Mouse (Mus musculus): ENCODE measurements at regions not wholly inside any gene's neighbourhood (a gene's known extent, or its start where the extent isn't known, plus 50 kb on each side); places are given as distances from the start of the nearest gene placed in this dataset.
A peak's percentile ranks its signal among the peaks of the same experiment; 100 is the strongest.

- TF ChIP-seq CTCF (IDR thresholded peaks at IDR 0.05; ENCODE audit: insufficient read depth, low read depth, low read length) (no peak), POLR2A (IDR thresholded peaks at IDR 0.05; ENCODE audit: insufficient read depth, low read depth, low read length) (no peak)
- WGBS = 49% methylated on average over 11 of the region's 11 CpGs
- H3K4me1 ChIP-seq (ENCODE audit: control insufficient read depth, insufficient read depth, low read length) = peaks cover 7% of the 10 kb centered on the region
- H3K27ac ChIP-seq (ENCODE audit: insufficient read depth, low read depth, low read length) = no peak overlapping the region
- H3K4me3 ChIP-seq (ENCODE audit: insufficient read depth, low read depth, low read length) = no peak overlapping the region
These were observed 230.9 kb upstream of the Hes1 start for GRCm38 (mm10) chr16:29833298-29833697.

DNA sequence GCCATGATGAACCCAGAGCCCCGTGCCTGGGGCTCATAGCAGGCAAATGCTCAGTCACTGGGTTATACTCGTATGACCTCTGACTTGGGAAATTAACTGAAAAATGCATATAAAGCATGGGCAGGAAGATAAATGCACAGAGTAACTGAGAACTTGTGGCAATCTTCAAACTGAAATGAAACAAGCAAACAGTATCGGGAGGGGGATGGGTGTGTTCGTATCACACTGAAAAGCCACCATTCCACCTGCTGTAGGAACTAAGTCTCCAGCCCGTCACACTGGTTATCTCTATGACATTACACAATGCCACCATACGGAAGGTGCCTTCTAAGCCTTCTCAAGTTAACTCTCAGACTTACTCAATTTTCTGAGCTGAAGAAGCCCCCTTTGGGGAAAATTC lies 230.3 kb upstream of the Hes1 start:
- TF ChIP-seq POLR2A (IDR thresholded peaks at IDR 0.05; ENCODE audit: insufficient read depth, low read depth, low read length) = no peak
- TF ChIP-seq CTCF (IDR thresholded peaks at IDR 0.05; ENCODE audit: insufficient read depth, low read depth, low read length) = no peak
- Histone ChIP-seq H3K27ac (ENCODE audit: insufficient read depth, low read depth, low read length) (no peak overlapping the region), H3K4me3 (ENCODE audit: insufficient read depth, low read depth, low read length) (no peak overlapping the region), H3K4me1 (ENCODE audit: control insufficient read depth, insufficient read depth, low read length) (peaks cover 8% of the 10 kb centered on the region)
- 94% methylated on average over 6 of the region's 6 CpGs for WGBS

DNA sequence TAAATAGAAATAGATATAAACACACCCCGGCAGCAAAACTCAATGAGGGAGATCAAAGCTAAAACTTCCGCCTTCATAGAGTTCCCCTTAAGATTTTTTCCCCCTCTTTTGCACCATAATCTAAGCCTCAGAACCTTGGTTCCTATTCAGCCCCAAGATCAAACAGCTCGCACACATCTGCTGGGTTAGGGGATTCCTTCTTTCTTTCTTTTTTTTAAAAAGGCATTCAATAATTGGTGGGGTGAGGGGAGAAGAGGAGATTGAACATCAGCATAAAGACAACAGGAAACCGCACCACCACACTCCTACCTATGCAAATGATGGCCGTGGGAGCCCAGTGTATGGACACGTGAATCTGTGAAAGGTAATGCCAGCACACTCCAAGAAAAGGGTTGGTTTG lies 229.5 kb upstream of the Hes1 start:
- no peak for TF ChIP-seq POLR2A (IDR thresholded peaks at IDR 0.05; ENCODE audit: insufficient read depth, low read depth, low read length)
- no peak for TF ChIP-seq CTCF (IDR thresholded peaks at IDR 0.05; ENCODE audit: insufficient read depth, low read depth, low read length)
- peaks cover 16% of the 10 kb centered on the region for H3K4me1 ChIP-seq (ENCODE audit: control insufficient read depth, insufficient read depth, low read length)
- 86% methylated on average over 6 of the region's 6 CpGs for WGBS
- no peak overlapping the region for H3K4me3 ChIP-seq (ENCODE audit: insufficient read depth, low read depth, low read length)
- H3K27ac ChIP-seq (ENCODE audit: insufficient read depth, low read depth, low read length) = no peak overlapping the region

- Histone ChIP-seq H3K27ac (ENCODE audit: insufficient read depth, low read depth, low read length) (no peak overlapping the region), H3K4me1 (ENCODE audit: control insufficient read depth, insufficient read depth, low read length) (peaks cover 16% of the 10 kb centered on the region), H3K4me3 (ENCODE audit: insufficient read depth, low read depth, low read length) (no peak overlapping the region)
- TF ChIP-seq CTCF (IDR thresholded peaks at IDR 0.05; ENCODE audit: insufficient read depth, low read depth, low read length) = no peak
- TF ChIP-seq POLR2A (IDR thresholded peaks at IDR 0.05; ENCODE audit: insufficient read depth, low read depth, low read length) = no peak
- 12% methylated on average over 14 of the region's 14 CpGs for WGBS
These were observed 227.1 kb upstream of the Hes1 start for GRCm38 (mm10) chr16:29837025-29837629.

DNA sequence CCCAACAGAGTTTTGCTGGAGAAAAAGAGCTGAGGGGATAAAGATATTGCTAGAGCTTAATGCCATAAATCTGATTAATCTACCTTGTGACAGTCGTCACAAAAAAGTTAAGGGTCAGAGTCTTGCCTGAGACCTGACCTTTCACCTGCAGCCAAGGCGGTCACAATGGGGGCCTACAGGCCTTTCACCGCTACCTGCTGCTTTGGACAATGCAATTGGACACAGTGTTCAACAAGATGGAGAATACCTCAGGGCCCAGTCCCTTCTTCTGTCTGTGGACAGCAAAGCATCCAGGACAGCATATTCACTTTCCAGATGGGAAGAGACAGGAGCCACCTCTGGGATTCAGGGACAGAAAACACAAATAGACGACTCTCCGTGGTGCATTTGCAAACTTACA lies 226.3 kb upstream of the Hes1 start:
- H3K27ac ChIP-seq (ENCODE audit: insufficient read depth, low read depth, low read length) = no peak overlapping the region
- H3K4me3 ChIP-seq (ENCODE audit: insufficient read depth, low read depth, low read length) = no peak overlapping the region
- no peak for TF ChIP-seq CTCF (IDR thresholded peaks at IDR 0.05; ENCODE audit: insufficient read depth, low read depth, low read length)
- no peak for TF ChIP-seq POLR2A (IDR thresholded peaks at IDR 0.05; ENCODE audit: insufficient read depth, low read depth, low read length)
- H3K4me1 ChIP-seq (ENCODE audit: control insufficient read depth, insufficient read depth, low read length) = peaks cover 16% of the 10 kb centered on the region
- 94% methylated on average over 5 of the region's 5 CpGs for WGBS

DNA sequence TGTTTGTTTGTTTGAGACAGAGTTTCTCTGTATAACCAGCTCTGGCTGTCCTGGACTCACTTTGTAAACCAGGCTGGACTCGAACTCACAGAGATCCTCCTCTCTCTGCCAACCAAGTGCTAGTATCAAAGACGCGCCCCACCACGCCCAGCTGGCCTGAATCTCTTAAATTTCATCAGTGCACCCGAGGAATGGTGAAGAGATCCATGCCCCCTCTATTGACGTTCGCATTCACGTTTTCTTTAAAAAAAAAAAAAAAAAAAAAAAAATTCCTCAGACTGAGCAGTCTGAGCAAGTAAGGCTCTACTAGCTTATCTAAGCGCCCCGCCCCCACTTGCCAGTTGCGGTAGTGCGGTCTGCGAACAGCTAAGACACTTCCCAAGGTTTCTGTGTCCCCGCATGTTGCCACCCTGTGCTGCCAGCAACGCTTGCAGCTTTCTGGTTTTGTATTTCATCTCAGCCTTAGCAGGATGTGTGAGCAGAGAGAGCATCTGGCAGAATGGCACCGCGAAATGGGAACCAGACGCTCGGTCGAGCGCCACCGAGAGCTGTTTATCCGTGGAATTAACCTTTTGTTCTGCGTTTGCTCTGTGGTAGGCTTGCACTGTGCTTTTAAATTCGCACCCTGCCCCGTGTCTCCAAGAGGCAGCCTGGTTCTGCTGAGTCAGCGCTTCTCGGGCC lies 225.1 kb upstream of the Hes1 start:
- Histone ChIP-seq H3K4me3 (ENCODE audit: insufficient read depth, low read depth, low read length) (peak overlapping the region; percentile 31), H3K27ac (ENCODE audit: insufficient read depth, low read depth, low read length) (no peak overlapping the region), H3K4me1 (ENCODE audit: control insufficient read depth, insufficient read depth, low read length) (peaks cover 16% of the 10 kb centered on the region)
- TF ChIP-seq CTCF (IDR thresholded peaks at IDR 0.05; ENCODE audit: insufficient read depth, low read depth, low read length) (no peak), POLR2A (IDR thresholded peaks at IDR 0.05; ENCODE audit: insufficient read depth, low read depth, low read length) (no peak)
- WGBS = 11% methylated on average over 28 of the region's 28 CpGs

DNA sequence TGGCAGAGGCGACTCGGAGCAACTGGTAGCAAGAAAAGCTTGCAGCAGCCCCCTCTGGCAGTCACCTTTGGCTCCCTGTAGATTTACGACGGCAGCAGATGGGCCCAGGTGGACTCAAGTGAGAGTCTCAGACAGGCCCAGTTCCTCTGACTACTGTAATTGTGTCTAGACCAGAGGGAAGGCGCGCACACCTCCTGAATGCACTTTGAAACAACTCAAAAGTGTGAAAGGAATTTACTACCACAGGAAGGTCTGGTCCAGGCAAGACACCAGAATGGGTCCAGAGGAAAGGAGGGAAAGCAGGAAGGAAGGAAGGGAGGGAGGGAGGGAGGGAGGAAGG lies 224.6 kb upstream of the Hes1 start:
- no peak overlapping the region for H3K27ac ChIP-seq (ENCODE audit: insufficient read depth, low read depth, low read length)
- H3K4me1 ChIP-seq (ENCODE audit: control insufficient read depth, insufficient read depth, low read length) = peaks cover 16% of the 10 kb centered on the region
- peak overlapping the region; percentile 31; the same call in 1 of the 2 replicates for H3K4me3 ChIP-seq (ENCODE audit: insufficient read depth, low read depth, low read length)
- 49% methylated on average over 6 of the region's 6 CpGs for WGBS
- no peak for TF ChIP-seq CTCF (IDR thresholded peaks at IDR 0.05; ENCODE audit: insufficient read depth, low read depth, low read length)
- no peak for TF ChIP-seq POLR2A (IDR thresholded peaks at IDR 0.05; ENCODE audit: insufficient read depth, low read depth, low read length)

GRCm38 (mm10) chr16:29840412-29840811 lies 223.8 kb upstream of the Hes1 start:
- 93% methylated on average over 2 of the region's 2 CpGs for WGBS
- Histone ChIP-seq H3K27ac (ENCODE audit: insufficient read depth, low read depth, low read length) (no peak overlapping the region), H3K4me1 (ENCODE audit: control insufficient read depth, insufficient read depth, low read length) (peaks cover 20% of the 10 kb centered on the region), H3K4me3 (ENCODE audit: insufficient read depth, low read depth, low read length) (no peak overlapping the region)
- no peak for TF ChIP-seq POLR2A (IDR thresholded peaks at IDR 0.05; ENCODE audit: insufficient read depth, low read depth, low read length)
- no peak for TF ChIP-seq CTCF (IDR thresholded peaks at IDR 0.05; ENCODE audit: insufficient read depth, low read depth, low read length)

GRCm38 (mm10) chr16:29841132-29841531 lies 223.1 kb upstream of the Hes1 start:
- H3K27ac ChIP-seq (ENCODE audit: insufficient read depth, low read depth, low read length) = no peak overlapping the region
- TF ChIP-seq CTCF (IDR thresholded peaks at IDR 0.05; ENCODE audit: insufficient read depth, low read depth, low read length) (no peak), POLR2A (IDR thresholded peaks at IDR 0.05; ENCODE audit: insufficient read depth, low read depth, low read length) (no peak)
- 85% methylated on average over 4 of the region's 4 CpGs for WGBS

More at GRCm38 (mm10) chr16:29841132-29841531, 223.1 kb upstream of the Hes1 start:
- peaks cover 20% of the 10 kb centered on the region for H3K4me1 ChIP-seq (ENCODE audit: control insufficient read depth, insufficient read depth, low read length)
- no peak overlapping the region for H3K4me3 ChIP-seq (ENCODE audit: insufficient read depth, low read depth, low read length)
